Mouse (Mus musculus) kidney, adult 2 months (tissue): ENCODE measurements at regions not wholly inside any gene's neighbourhood (a gene's known extent, or its start where the extent isn't known, plus 50 kb on each side); places are given as distances from the start of the nearest gene placed in this dataset.

Experiments
- CTCF ChIP-seq: fragments of 200-500 bp; conservative IDR thresholded peaks from 2 replicates; pipeline ENCODE4 v1.5.1; 2011; ENCODE audit warnings: low read depth, mild to moderate bottlenecking, control low read depth, low read length, moderate library complexity, mixed read lengths; ENCODE audit not compliant: insufficient read depth, insufficient read length
- POLR2A ChIP-seq: fragments of 200-500 bp; IDR thresholded peaks from one replicate; pipeline ENCODE4 v1.6.1; 2011; ENCODE audit warnings: low read depth, low read length, control low read depth

DNA sequence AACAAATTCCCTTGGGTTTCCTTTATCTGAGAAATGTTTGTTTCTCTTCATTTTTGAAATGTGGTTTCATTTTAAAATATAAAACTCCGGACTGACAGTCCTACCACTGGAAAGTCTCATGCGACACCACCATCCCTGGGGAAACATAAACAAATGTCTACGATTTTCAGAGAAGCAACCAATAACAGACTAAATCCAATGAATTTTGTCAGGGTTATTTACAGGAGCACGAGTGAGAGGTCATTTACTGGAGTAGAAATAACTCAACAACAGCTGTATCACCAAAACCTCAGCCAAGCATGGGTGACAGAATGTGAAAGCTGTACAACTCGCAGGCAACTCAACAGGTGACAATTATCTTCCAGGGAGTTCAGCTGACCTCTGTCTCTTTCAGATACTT lies 200.5 kb downstream of the Fam76b start:
- TF ChIP-seq POLR2A = no peak
- TF ChIP-seq CTCF = no peak
